Mouse (Mus musculus) hindbrain, embryonic 12.5 days (tissue): ENCODE results near the gene Snx21. TPM values are rescaled to one million over a fixed set of nuclear protein-coding genes. Genes with fewer than 3 reads are reported as not detected.

ENCODE experiments used
- polyA plus RNA-seq: library from polyadenylated mRNA; unstranded; fragments of >200 nt; fragmentation: Nextera tagmentation; extraction: Ambion mirVana; gene quantifications from 2 replicates; pipeline ENCODE4 v1.2.1, GENCODE M21; 2016

Gene Snx21
- polyA plus RNA-seq, 1 experiment from 2014 or later, result 15.0 TPM

Other genes with a start within 250 kb of the Snx21 start
- gene Wfdc2, start 223.4 kb upstream of the Snx21 start, polyA plus RNA-seq, result 21.0 and 48.2 TPM in 2 replicates
- not detected in 2 replicates for gene Spint3, start 212.4 kb upstream of the Snx21 start, polyA plus RNA-seq
- not detected in 2 replicates for gene Wfdc6a, start 200.4 kb upstream of the Snx21 start, polyA plus RNA-seq
- gene Eppin, start 192.2 kb upstream of the Snx21 start, polyA plus RNA-seq, result not detected in 2 replicates
- gene Wfdc6b, start 172.3 kb upstream of the Snx21 start, polyA plus RNA-seq, result not detected in 2 replicates
- not detected in 2 replicates for gene Wfdc8, start 172.2 kb upstream of the Snx21 start, polyA plus RNA-seq
- gene Wfdc16, start 147.0 kb upstream of the Snx21 start, polyA plus RNA-seq, result not detected in 2 replicates
- gene Wfdc10, start 129.8 kb upstream of the Snx21 start, polyA plus RNA-seq, result not detected in 2 replicates
- not detected in 2 replicates for gene Wfdc9, start 129.2 kb upstream of the Snx21 start, polyA plus RNA-seq
- gene Wfdc11, start 111.7 kb upstream of the Snx21 start, polyA plus RNA-seq, result not detected in 2 replicates
- not detected in 2 replicates for gene Wfdc13, start 100.7 kb upstream of the Snx21 start, polyA plus RNA-seq
- not detected in 2 replicates for gene Spint4, start 87.3 kb upstream of the Snx21 start, polyA plus RNA-seq
- not detected in 2 replicates for gene Spint5, start 70.5 kb upstream of the Snx21 start, polyA plus RNA-seq
- gene Wfdc3, start 39.9 kb upstream of the Snx21 start, polyA plus RNA-seq, result 1.0 and 1.2 TPM in 2 replicates
- 85.3 and 89.7 TPM in 2 replicates for gene Dnttip1, start 39.8 kb upstream of the Snx21 start, polyA plus RNA-seq
- gene Ube2c, start 15.9 kb upstream of the Snx21 start, polyA plus RNA-seq, result 296 and 341 TPM in 2 replicates
- gene Tnnc2, start 5.9 kb upstream of the Snx21 start, polyA plus RNA-seq, result 4.9 and 31.3 TPM in 2 replicates
- gene Acot8, start 19.1 kb downstream of the Snx21 start, polyA plus RNA-seq, result 15.3 and 17.0 TPM in 2 replicates
- 11.9 and 12.2 TPM in 2 replicates for gene Zswim3, start 19.3 kb downstream of the Snx21 start, polyA plus RNA-seq
- 21.4 and 22.3 TPM in 2 replicates for gene Zswim1, start 36.9 kb downstream of the Snx21 start, polyA plus RNA-seq
- not detected in 2 replicates for gene Spata25, start 42.7 kb downstream of the Snx21 start, polyA plus RNA-seq
- 108 and 112 TPM in 2 replicates for gene Ctsa, start 47.0 kb downstream of the Snx21 start, polyA plus RNA-seq
- gene Neurl2, start 47.6 kb downstream of the Snx21 start, polyA plus RNA-seq, result 5.5 and 6.1 TPM in 2 replicates
- 77.3 and 78.5 TPM in 2 replicates for gene Pltp, start 71.9 kb downstream of the Snx21 start, polyA plus RNA-seq
- gene Pcif1, start 93.5 kb downstream of the Snx21 start, polyA plus RNA-seq, result 85.2 and 87.6 TPM in 2 replicates
- 17.3 and 18.2 TPM in 2 replicates for gene Zfp335, start 125.9 kb downstream of the Snx21 start, polyA plus RNA-seq
- 5.7 and 7.2 TPM in 2 replicates for gene Mmp9, start 155.0 kb downstream of the Snx21 start, polyA plus RNA-seq
- gene Slc12a5, start 175.0 kb downstream of the Snx21 start, polyA plus RNA-seq, result 12.7 and 16.1 TPM in 2 replicates
- 126 and 129 TPM in 2 replicates for gene Ncoa5, start 249.0 kb downstream of the Snx21 start, polyA plus RNA-seq